Mouse (Mus musculus): ENCODE measurements around the gene Cdkn2c. TPM values are rescaled to one million over a fixed set of nuclear protein-coding genes. Genes with fewer than 3 reads are reported as not detected.

Gene Cdkn2c
- total and polyA plus RNA-seq, 3 experiments, result 18.6 to 26.8 TPM; not detected in 1

DNA sequence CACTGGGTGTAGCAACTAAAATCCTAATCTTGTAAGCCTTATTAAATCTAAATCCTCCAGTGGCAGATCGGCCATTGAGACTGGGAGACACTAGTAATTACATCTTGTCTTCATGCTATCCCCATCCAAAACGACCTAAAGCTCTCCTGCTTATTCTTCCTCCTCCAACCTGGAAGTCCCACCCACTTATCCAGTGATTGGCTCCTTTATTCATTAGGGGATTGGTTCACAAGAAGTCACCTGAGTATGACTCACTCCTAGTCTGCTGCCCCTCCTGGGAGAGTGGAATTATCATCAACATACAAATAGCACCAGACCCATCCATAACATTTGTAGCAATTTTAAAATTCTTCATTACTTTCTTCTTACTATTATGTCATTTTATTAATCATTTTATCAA lies 16.6 kb upstream of the Cdkn2c start:
- peaks cover 6 to 8% of the 10 kb centered on the region in 2 experiments; a peak in 3 of 4 replicates for H3K4me1 ChIP-seq (ENCODE audit: control insufficient read depth in 1 of 2, insufficient read depth in 2 of 2, low read length in 2 of 2)
- peaks cover 63% of the 10 kb centered on the region for H3K79me2 ChIP-seq (ENCODE audit: control insufficient read depth, insufficient read depth, low read length, poor library complexity)
- H3K36me3 ChIP-seq (ENCODE audit: control insufficient read depth in 1 of 2, insufficient read depth in 2 of 2, low read length in 2 of 2), result peaks cover 11 to 18% of the 10 kb centered on the region in 2 experiments
- H3K27ac ChIP-seq (ENCODE audit: control insufficient read depth, low read depth, low read length), result no peak overlapping the region
- DNase-seq (ENCODE audit: low read depth, low spot score), result peak; percentile 33
- no peak overlapping the region for H3K9ac ChIP-seq (ENCODE audit: control insufficient read depth, low read depth, low read length, poor library complexity, severe bottlenecking)
- no peaks in the 10 kb centered on the region for H3K27me3 ChIP-seq (ENCODE audit: control insufficient read depth in 1 of 2, insufficient read depth in 2 of 2, low read length in 2 of 2)
- H3K9me3 ChIP-seq (replicated peaks; ENCODE audit: insufficient read depth, low read length), result no peaks in the 10 kb centered on the region
- TF ChIP-seq SIN3A (IDR thresholded peaks at IDR 0.05; ENCODE audit: low read length) (no peak), USF1 (IDR thresholded peaks at IDR 0.05; ENCODE audit: low read depth, low read length) (peak; percentile 31; the same call in 1 of the 2 replicates), HCFC1 (IDR thresholded peaks at IDR 0.05; ENCODE audit: low read depth, low read length) (no peak), RCOR1 (IDR thresholded peaks at IDR 0.05; ENCODE audit: low read depth, low read length) (no peak), TAL1 (IDR thresholded peaks at IDR 0.05; ENCODE audit: low read length) (no peak), POLR2AphosphoS2 (IDR thresholded peaks at IDR 0.05; ENCODE audit: low read length) (no peak)
- no peak overlapping the region for H3K4me3 ChIP-seq (ENCODE audit: control insufficient read depth in 1 of 2, insufficient read depth in 1 of 2, low read depth in 2 of 2, low read length in 2 of 2)

DNA sequence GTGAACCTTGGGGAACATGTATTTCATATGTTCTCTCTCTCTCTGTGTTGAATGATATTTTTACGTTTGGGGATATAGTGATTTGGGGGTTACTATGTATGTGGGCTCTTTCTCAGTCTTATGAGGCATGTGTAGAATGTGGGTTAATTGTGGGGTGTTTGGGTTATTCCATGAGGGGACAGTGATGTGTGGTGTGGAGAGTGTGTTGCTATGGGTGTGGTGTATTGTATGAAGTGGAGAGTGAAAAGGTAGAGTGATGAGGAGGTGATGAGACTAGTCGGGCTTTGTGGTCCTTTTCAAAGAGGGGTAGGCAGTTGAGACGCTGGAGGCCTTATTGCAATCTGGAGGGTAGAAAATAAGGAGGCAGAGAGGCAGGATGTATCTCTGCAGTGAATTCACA lies 10.2 kb upstream of the Cdkn2c start:
- Histone ChIP-seq H3K27me3 (ENCODE audit: control insufficient read depth in 1 of 2, insufficient read depth in 2 of 2, low read length in 2 of 2) (no peaks in the 10 kb centered on the region), H3K4me1 (ENCODE audit: control insufficient read depth in 1 of 2, insufficient read depth in 2 of 2, low read length in 2 of 2) (peaks cover 4 to 11% of the 10 kb centered on the region in 2 experiments; a peak in 3 of 4 replicates), H3K27ac (ENCODE audit: control insufficient read depth, low read depth, low read length) (peak overlapping the region; percentile 66), H3K36me3 (ENCODE audit: control insufficient read depth in 1 of 2, insufficient read depth in 2 of 2, low read length in 2 of 2) (peaks cover 0 to 34% of the 10 kb centered on the region in 2 experiments; a peak in 2 of 4 replicates), H3K79me2 (ENCODE audit: control insufficient read depth, insufficient read depth, low read length, poor library complexity) (peaks cover 37% of the 10 kb centered on the region), H3K9me3 (replicated peaks; ENCODE audit: insufficient read depth, low read length) (no peaks in the 10 kb centered on the region), H3K9ac (ENCODE audit: control insufficient read depth, low read depth, low read length, poor library complexity, severe bottlenecking) (peak overlapping the region; percentile 87), H3K4me3 (ENCODE audit: control insufficient read depth in 1 of 2, insufficient read depth in 1 of 2, low read depth in 2 of 2, low read length in 2 of 2) (peak overlapping the region; percentile 63 to 97)
- DNase-seq (ENCODE audit: low read depth, low spot score), result no peak
- TF ChIP-seq ZKSCAN1 (IDR thresholded peaks at IDR 0.05; ENCODE audit: low read depth, low read length) (no peak), JUND (IDR thresholded peaks at IDR 0.05; ENCODE audit: low read depth, low read length) (no peak), RAD21 (IDR thresholded peaks at IDR 0.05; ENCODE audit: low read depth, low read length) (no peak), CHD2 (IDR thresholded peaks at IDR 0.05; ENCODE audit: low read length) (no peak), POLR2AphosphoS5 (IDR thresholded peaks at IDR 0.05; ENCODE audit: borderline replicate concordance, low read depth, low read length) (no peak), ETS1 (IDR thresholded peaks at IDR 0.05; ENCODE audit: low read depth, low read length) (no peak), MAZ (IDR thresholded peaks at IDR 0.05; ENCODE audit: low read depth, low read length) (no peak), BHLHE40 (IDR thresholded peaks at IDR 0.05; ENCODE audit: borderline replicate concordance, low read depth, low read length) (no peak), TCF12 (IDR thresholded peaks at IDR 0.05; ENCODE audit: low read depth, low read length) (no peak), POLR2A (IDR thresholded peaks at IDR 0.05; ENCODE audit: control insufficient read depth in 1 of 2, insufficient read depth in 1 of 2, low read depth in 1 of 2, low read length in 2 of 2, poor library complexity in 1 of 2) (no peak)
